Mouse (Mus musculus) CH12F3 (cell line): ENCODE data around the gene Osbpl5.
"Not testable (repeated sequence)": the region's sequence is repeated elsewhere in the genome, so short reads cannot be mapped to it uniquely, and the experiment has no call there.

Experiments used
- in situ Hi-C: fragments of 300-500 bp; cut with MboI; formaldehyde crosslinking; loops from 2 replicates; pipeline ENCODE4 v1.14.3; 2020; ENCODE audit warnings: low sequenced_read_pairs

The Osbpl5 gene

GRCm38 (mm10) chr7:143712771-143713348, 43.9 kb downstream of the Osbpl5 start:
- in situ Hi-C loops, result no loop called here

- in situ Hi-C loops, result no loop called here
Measured at GRCm38 (mm10) chr7:143712023-143712422, 44.8 kb downstream of the Osbpl5 start.

DNA sequence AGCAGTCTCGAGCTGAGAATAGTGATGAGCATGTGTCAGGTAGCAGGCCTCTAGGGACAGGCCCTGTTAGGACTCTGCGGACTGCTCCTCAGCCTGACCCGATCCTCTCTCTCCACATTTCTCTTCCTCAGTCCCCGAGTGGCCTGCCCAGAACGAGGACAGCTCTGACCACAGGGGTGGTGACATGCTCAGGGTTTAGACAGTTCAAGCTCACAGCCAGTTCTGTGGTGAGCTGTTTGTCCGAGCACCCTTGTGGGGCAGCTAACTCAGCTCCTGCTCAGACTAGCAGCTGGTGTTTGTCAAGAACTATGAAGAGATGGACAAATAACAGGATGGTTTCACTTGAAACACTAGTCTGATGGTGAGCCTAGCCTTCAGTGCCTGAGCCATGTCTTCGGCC, 45.4 kb downstream of the Osbpl5 start:
- in situ Hi-C loops, result no loop called here

DNA sequence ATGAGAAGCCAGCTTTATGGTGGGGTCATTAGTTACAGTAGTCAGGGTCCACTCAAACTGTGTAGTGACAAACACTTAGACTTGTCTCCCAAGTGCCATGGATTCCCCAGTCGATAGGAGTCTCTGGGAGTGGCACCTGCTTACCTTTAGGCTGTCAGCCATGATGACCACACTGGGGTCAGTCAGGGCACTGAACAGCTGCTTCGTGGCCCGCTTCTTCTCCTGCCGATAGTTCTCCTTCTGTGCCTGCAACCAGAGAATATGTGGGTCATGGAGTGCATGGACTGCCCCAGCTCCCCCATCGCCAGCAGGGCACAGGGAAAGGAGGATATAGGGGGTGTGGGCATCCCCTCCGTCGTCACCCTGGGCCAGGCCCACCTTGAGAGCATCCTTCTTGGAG, 47.4 kb downstream of the Osbpl5 start:
- in situ Hi-C loops, result loop anchor here (5.0 kb wide), 1 partner anchor 53 kb away; no protein-coding TSS in a partner anchor

DNA sequence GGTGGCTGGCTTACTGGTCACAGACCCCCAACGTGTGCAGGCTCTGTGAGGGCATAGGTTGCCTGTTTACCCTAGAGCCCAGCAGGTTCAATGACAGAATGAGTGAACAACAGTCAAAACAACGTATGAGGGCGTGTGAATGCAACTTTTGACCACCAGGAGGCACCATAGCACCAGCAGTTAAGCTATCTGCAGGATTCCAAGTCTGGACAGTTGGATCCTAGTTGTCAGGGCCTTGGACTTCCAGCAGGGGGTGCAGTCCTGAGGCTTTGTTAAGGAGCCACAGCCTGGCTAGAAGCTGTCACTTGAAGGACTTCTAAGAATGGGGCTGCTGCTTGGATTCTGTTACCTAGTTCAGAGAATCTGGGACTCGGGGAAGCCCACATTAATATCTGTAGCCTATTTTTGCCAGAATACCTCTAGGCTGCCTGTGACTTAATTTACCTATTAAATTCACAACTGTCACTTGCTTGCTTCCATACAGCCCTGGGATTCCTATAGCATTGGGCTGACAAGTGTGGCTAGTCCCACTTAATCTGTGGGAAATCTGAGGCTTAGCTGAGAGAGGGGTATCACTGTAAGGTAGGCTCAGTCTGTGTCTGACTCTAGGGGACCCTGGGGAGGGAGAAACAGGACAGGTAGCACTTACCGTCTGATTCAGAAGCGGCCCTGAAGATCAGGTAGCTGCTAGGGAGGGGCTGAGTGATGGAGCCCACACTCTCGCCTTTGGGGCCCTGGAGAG, 49.9 kb downstream of the Osbpl5 start:
- in situ Hi-C loops, result loop anchor here (5.0 kb wide), 1 partner anchor 55 kb away; no protein-coding TSS in a partner anchor

DNA sequence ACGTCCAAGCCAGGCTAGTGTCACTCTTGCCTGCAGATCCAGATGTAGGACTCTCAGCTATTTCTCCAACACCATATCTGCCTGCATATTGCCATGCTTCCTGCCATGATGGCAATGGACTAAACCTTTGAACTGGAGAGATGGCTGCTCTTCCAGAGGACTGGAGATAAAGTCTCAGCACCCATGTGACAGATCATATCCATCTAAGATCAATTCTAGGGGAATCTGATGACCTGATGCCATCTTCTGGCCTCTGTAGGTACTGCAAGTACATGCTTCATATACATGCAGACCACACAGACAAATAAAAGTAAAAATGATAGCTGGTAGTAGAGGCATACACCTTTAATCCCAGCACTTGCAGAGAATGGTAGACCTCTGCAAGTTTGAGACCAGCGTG, 60.6 kb downstream of the Osbpl5 start:
- in situ Hi-C loops, result loop anchor here (10.0 kb wide), 1 partner anchor 111 kb away; no protein-coding TSS in a partner anchor

DNA sequence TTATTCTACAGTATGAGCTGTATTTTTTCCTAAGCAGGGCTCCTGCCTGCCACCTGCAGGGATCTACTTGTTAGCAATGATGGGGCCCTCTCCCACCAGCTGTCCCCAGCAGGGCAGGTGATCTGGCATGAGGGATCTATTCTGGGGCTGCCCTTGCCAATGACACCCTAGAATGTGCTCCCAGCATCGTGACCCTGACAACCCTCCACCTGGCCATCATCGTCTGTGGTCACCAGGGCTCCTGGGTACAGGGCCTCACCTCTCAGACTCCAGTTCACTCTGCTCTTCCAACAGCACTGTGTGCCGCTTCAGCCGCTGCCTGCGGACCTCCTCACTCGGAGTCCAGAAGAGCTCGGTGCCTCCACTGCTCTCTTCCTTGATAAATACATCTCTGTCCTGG, 62.2 kb downstream of the Osbpl5 start:
- in situ Hi-C loops, result loop anchor here (10.0 kb wide), 1 partner anchor 110 kb away; no protein-coding TSS in a partner anchor

DNA sequence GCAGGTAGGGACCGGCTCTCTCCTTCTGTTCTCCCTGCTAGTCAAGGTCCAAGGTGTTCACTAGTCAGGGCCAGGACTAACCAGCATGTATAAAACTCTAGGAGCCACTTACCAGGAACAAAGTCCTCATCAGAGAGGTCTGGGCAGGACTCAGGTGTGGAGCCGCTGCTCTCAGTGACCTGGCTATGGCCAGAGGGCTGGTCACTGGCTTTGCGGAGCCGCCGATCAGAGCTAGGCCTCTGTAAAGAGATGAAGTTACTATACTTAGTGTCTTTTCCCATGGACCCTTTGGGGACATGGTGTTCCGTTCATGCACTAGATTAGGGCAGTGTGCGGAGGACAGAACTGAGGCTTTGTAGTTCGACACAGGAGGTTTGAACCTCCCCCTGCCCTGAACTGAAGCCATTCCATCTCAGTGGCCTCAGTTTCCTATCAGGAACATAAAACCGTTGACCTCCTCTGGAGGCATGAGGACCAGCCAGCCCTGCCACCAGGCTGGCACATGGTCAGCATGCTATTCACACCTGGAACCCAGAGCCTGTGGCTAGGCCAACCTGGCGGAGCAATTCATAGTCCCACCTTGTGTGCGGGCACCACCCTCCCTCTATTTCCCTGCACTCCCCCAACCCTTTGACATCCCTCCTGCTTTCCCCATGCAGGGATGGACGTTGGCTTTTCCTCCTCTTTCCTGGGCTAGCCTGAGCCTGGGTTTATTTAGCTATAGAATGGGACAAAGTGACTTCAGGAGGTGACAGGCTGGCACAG, 63.9 kb downstream of the Osbpl5 start:
- in situ Hi-C loops, result loop anchor here (10.0 kb wide), 1 partner anchor 108 kb away; no protein-coding TSS in a partner anchor

DNA sequence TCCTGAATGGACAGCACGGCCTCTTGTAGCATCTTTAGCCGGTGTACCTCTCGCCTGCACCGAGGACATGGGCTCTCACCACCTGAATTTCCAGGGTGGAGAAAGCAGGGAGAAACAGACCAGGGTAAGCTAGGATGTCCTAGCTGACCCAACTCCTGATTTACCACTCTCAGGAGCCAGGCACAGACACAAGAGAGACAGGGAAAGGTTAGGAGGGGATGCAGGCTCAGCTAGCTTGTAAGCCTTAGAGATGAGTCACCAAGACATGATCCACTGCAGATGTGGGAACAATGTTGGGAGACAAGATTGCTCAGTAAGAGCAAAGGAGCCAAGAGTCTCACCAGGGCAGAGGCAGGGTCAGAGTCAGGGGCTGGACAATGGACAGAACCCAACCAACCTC, 64.9 kb downstream of the Osbpl5 start:
- in situ Hi-C loops, result loop anchor here (10.0 kb wide), 1 partner anchor 107 kb away; no protein-coding TSS in a partner anchor

GRCm38 (mm10) chr7:143691181-143691580, 65.6 kb downstream of the Osbpl5 start:
- in situ Hi-C loops, result loop anchor here (10.0 kb wide), 1 partner anchor 106 kb away; no protein-coding TSS in a partner anchor

DNA sequence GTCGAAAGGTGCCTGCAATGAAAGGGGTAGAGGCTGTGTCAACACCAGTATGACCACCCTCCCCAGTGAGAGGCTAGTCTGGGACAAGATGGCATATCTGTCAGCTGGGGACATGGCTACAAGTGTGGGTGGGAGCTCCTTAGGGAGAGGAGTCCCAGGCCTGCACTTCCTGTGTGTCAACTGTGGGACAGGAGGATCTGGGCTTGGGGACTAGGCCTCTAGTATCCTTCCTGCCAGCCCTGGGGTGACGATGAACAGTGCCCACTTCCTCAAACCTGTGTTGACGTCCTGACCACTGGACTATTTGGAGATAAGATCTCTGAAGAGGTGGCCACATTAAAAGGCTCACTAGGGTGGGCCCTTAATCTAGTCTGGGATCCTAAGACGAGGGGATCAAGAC, 66.8 kb downstream of the Osbpl5 start:
- in situ Hi-C loops, result loop anchor here (10.0 kb wide), 1 partner anchor 105 kb away; no protein-coding TSS in a partner anchor

GRCm38 (mm10) chr7:143689481-143689880, 67.3 kb downstream of the Osbpl5 start:
- in situ Hi-C loops, result no loop called here

DNA sequence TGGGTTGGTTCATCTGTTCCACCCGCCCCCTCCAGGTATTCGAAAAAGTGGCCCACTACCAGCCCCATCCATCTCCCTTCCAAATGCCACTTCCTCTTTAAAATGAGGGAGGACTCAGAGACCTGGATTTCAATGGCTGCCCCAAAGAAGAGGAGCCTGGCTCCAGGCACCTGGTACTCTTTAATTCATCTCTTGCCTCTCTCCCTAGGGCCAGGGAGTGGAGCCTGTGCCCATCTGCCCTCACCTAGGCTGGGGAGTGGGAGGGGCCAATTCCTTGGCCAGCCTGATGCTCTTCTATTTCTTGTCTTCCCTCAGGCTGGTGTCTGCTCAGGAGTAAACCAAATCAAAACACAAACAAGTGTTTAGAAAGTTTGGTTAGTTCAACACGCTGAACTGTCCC, 70.1 kb downstream of the Osbpl5 start:
- in situ Hi-C loops, result not testable (repeated sequence)

DNA sequence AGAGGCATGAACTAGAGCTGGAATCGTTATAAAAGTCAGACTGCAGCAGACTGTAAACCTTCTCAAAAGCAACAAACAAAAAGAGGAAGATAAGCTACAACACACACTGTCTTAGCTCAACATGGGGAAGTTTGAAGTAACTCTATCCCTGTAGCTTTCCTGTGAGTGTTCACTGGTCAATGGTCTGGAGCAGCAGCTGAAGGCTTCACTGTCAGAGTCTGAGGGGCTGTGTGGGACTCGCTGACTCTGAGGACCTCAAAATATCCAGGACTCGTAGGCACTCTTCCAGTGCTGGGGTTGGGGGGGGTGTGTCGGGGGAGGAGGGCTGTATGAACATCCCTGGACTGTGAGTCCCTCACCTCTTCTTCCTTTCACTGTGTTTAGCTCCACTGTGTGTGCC, 70.6 kb downstream of the Osbpl5 start:
- in situ Hi-C loops, result not testable (repeated sequence)

GRCm38 (mm10) chr7:143685359-143686067, 71.3 kb downstream of the Osbpl5 start, which contains the start of gene Tnfrsf23:
Gene Tnfrsf23 (minus strand): TSS chr7:143685872.
- in situ Hi-C loops, result no loop called here

DNA sequence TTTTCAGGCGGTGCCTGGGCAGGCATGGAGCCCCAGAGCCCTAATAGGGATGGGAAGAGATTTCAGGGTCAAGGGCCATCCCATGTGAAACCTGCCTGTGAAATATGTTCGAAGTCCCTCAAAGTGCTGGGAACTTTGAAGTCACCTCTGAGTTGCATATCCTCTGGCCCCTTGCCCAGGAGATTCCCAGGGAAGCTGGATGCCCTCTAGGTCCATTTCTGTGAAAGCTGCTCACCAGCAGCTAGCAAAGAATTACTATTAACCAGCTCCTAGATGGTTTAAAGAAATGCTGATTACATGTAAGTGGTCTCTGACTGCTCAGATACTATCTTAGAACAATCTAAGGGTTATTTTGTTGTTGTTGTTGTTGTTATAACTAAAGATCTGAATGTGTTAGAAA, 72.2 kb downstream of the Osbpl5 start:
- in situ Hi-C loops, result not testable (repeated sequence)

GRCm38 (mm10) chr7:143681566-143681965, 75.2 kb downstream of the Osbpl5 start:
- in situ Hi-C loops, result no loop called here

DNA sequence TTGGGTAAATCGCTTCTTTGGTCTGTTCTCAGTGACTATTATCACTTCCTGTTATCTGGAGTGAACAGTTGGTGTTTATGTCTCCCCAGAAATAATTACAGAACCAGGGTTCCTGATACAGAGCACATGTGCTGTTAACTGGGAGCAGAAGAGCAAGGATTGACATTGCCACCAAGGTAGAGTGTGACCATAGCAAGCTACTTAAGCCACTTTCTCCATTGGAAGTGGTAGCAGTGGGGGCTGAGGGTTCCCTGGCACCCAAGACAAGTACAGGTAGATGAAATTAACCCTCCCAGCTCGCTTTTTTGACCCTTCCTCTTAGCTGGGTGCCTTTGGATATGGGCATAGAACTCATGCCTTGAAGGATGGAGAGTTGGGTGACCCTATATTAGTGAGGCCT, 75.9 kb downstream of the Osbpl5 start:
- in situ Hi-C loops, result not testable (repeated sequence)

- in situ Hi-C loops, result not testable (repeated sequence)
Measured at GRCm38 (mm10) chr7:143679650-143680049, 77.1 kb downstream of the Osbpl5 start.

- in situ Hi-C loops, result no loop called here
Measured at GRCm38 (mm10) chr7:143666427-143667311, 90.1 kb downstream of the Osbpl5 start.
